Mouse (Mus musculus) testis, adult 2 months (tissue): ENCODE data around the gene Srgap2. TPM values are rescaled to one million over a fixed set of nuclear protein-coding genes. Genes with fewer than 3 reads are reported as not detected.

Source experiments
- H3K27ac ChIP-seq: fragments of 200-500 bp; 2 replicates; pipeline ENCODE4 v1.5.1; 2012; ENCODE audit warnings: low read depth, low read length; ENCODE audit not compliant: control insufficient read depth, insufficient read depth
- H3K27me3 ChIP-seq: fragments of 200-500 bp; 2 replicates; pipeline ENCODE4 v1.6.1; 2012; ENCODE audit warnings: mild to moderate bottlenecking, low read length, moderate library complexity; ENCODE audit not compliant: control insufficient read depth, insufficient read depth
- H3K36me3 ChIP-seq: fragments of 200-500 bp; 2 replicates; pipeline ENCODE4 v1.6.1; 2012; ENCODE audit warnings: mild to moderate bottlenecking, low read length; ENCODE audit not compliant: control insufficient read depth, insufficient read depth
- H3K4me1 ChIP-seq: fragments of 200-500 bp; 2 replicates; pipeline ENCODE4 v1.6.1; 2012; ENCODE audit warnings: low read length; ENCODE audit not compliant: control insufficient read depth, insufficient read depth
- H3K4me3 ChIP-seq: fragments of 200-500 bp; 2 replicates; pipeline ENCODE4 v1.5.1; 2012; ENCODE audit warnings: low read depth, mild to moderate bottlenecking, low read length, moderate library complexity, mixed read lengths; ENCODE audit not compliant: control insufficient read depth
- CTCF ChIP-seq: fragments of 200-500 bp; IDR thresholded peaks from 2 replicates; pipeline ENCODE4 v1.5.1; 2012; ENCODE audit warnings: low read depth, mild to moderate bottlenecking, inconsistent platforms, low read length, moderate library complexity; ENCODE audit not compliant: control insufficient read depth, insufficient read depth, insufficient replicate concordance
- POLR2A ChIP-seq: fragments of 200-500 bp; IDR thresholded peaks from 2 replicates; pipeline ENCODE4 v1.6.1; 2012; ENCODE audit warnings: low read depth, mild to moderate bottlenecking, inconsistent platforms, low read length, moderate library complexity; ENCODE audit not compliant: control insufficient read depth
- polyA plus RNA-seq: library from polyadenylated mRNA; depleted of rRNA; stranded (reverse); fragments of >200 nt; gene quantifications from 2 replicates; pipeline ENCODE4 v1.2.3, GENCODE M21; 2012

Gene Srgap2
- polyA plus RNA-seq, 1 experiment, result 12.6 TPM

DNA sequence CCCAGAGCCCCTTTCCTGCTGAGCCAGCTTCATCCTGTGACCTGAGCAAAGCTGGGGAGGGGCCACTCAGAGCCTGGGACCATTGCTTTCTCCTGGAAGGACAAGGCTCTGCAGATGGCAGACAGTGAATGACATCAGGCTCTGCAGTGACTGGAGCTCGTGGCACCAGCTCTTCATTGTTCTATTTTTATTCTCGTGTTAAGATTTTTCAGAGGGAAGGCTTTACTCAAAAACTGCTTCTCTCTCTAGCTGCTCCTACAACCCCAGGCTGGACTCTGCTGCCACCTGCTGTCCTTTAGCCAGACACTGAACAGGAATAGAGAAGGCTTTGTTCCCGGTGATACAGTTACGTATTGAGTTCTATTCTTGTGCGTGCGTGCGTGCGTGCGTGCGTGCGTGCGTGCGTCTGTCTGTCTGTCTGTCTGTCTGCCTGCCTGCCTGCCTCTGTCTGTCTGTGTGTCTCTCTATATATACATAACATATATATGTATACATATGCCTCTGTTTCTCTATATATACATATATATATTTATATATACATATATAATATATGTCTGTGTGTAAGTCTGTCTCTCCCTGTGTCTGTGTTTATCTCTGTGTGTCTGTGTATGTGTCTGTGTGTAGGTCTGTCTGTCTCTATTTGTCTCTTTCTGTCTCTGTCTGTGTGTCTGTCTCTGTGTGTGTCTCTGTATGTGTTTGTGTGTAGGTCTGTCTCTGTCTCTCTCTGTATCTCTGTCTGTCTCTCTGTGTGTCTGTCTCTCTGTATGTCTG, 28.1 kb upstream of the Srgap2 start:
- H3K4me3 ChIP-seq, result no peak overlapping the region
- no peaks in the 10 kb centered on the region for H3K4me1 ChIP-seq
- TF ChIP-seq POLR2A, result no peak
- TF ChIP-seq CTCF, result peak; percentile 52; the same call in 1 of the 2 replicates
- no peaks in the 10 kb centered on the region for H3K36me3 ChIP-seq
- no peaks in the 10 kb centered on the region for H3K27me3 ChIP-seq
- no peak overlapping the region for H3K27ac ChIP-seq

DNA sequence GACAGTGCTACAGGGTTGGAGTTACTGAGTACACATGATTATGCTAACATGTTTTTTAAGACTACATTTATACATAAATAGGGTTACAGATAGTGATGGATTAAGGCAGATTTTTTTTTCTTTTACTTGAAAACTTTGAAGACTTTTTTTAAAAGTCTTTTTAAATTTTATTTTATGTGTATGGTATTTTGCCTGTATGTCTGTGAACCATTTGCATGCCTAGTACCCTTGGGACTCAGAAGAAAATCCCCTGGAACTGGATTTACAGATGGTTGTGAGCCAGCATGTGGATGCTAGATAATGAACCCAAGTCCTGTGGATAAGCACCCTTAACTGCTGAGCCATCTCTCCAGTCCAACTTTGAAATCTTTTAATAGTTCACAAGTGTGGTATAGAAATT, 26.3 kb upstream of the Srgap2 start:
- Histone ChIP-seq H3K4me3 (no peak overlapping the region), H3K4me1 (no peaks in the 10 kb centered on the region), H3K27me3 (no peaks in the 10 kb centered on the region), H3K27ac (no peak overlapping the region), H3K36me3 (no peaks in the 10 kb centered on the region)
- TF ChIP-seq POLR2A (no peak), CTCF (no peak)

DNA sequence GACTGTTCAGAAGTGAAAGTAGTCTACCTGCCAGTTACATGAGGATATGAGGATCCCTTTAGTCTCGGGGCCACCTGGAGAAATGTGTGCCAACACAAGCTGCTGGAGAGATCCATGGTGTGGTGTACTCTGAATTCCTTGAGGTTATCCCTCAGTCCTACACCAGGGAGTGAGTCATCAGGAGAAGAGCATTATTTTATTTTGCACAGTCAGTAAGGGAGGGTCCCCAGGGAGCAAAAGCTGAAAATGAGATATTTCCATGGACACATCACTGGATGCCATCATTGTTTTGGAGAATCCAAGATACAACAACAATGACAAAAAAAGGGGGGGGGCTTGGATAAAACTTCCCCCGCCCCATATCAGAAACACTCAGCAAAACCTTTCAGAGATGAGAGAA, 24.8 kb upstream of the Srgap2 start:
- TF ChIP-seq CTCF (no peak), POLR2A (no peak)
- Histone ChIP-seq H3K36me3 (no peaks in the 10 kb centered on the region), H3K4me1 (no peaks in the 10 kb centered on the region), H3K4me3 (no peak overlapping the region), H3K27ac (no peak overlapping the region), H3K27me3 (no peaks in the 10 kb centered on the region)

DNA sequence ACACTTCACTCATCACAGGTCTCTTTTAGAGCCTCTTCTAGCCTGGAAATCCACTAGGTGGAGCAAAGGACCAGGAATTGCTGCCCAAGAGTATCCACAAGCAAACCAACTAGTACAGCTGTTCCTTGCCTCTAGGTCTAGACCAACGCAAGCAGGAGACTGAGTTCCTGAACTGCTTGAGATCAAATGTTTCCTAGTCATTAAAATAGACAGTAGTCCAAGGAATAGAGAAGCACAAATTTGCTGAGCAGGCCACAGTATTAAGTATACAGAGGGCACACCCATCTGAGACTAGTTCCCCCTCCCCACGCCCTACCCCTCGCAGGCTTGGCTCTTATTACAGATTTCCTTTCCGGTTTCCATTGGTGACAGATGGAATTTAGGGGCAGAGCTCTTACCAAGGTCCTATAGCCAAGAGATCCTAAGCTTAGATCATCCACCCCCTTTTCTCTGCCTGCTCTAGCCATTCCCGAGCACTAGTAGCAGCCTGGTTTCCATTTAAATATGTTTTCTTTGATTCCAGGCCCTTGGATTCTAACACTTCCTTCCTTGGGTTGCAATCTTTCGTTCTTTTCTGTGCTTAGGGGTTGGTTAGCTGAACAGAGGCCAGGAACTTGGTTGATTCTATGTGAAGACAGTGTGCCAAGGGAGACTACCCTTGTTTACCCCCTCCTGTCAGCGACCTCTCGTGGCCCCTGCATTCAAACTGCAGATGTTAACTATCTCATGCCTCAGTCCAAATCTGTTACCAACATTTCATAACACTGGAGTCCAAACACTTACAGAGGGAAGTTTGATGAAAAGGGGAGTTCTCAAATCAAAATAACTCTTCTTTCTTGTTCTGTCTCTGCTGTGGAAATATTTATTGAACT, 21.6 kb upstream of the Srgap2 start:
- Histone ChIP-seq H3K4me1 (no peaks in the 10 kb centered on the region), H3K36me3 (no peaks in the 10 kb centered on the region), H3K27ac (no peak overlapping the region; the same call in 1 of the 2 replicates), H3K4me3 (no peak overlapping the region), H3K27me3 (no peaks in the 10 kb centered on the region)
- TF ChIP-seq CTCF, result no peak

DNA sequence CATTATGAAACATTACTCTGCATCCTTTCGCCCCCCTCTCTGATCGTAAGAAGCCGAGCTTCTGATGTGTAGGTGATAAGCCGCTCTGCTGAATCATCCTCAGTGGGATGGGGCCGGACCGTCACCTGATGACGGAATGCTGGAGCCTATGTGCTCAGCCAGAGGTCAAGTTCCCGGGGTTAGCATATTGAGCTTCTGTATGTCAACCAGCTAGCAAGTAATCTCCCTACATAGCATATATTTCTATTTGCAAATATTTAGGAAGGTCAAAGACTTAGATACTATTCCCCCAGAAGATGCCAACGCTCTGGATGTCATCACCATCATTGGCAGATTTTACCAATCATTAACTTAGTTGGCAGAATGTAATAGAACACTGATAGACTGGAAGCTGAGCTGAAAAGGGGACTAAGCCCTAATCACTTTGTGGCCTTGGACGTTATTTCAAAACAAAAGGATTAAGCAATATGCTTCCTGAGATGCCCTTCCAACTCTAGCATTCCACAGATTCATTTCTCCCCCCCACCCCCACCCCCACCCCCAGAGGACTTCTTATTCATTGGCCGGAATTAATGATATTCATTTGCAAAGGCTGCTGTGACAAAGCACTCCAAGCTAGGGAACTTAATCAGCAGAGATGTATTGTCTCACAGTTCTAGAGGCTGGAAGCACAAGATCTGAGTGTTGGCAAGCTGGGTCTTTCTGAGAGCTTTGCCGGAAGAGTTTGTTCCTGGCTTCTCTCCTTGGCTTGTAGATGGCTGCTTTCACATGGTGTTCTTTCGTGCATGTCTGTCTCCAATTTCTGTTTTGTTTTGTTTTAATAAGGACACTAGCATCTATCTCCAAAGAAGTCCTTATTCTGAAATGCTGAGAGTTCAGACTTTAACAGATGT, 19.9 kb upstream of the Srgap2 start:
- Histone ChIP-seq H3K36me3 (no peaks in the 10 kb centered on the region), H3K4me1 (no peaks in the 10 kb centered on the region), H3K4me3 (no peak overlapping the region), H3K27me3 (no peaks in the 10 kb centered on the region), H3K27ac (no peak overlapping the region)
- TF ChIP-seq POLR2A (no peak), CTCF (no peak)

DNA sequence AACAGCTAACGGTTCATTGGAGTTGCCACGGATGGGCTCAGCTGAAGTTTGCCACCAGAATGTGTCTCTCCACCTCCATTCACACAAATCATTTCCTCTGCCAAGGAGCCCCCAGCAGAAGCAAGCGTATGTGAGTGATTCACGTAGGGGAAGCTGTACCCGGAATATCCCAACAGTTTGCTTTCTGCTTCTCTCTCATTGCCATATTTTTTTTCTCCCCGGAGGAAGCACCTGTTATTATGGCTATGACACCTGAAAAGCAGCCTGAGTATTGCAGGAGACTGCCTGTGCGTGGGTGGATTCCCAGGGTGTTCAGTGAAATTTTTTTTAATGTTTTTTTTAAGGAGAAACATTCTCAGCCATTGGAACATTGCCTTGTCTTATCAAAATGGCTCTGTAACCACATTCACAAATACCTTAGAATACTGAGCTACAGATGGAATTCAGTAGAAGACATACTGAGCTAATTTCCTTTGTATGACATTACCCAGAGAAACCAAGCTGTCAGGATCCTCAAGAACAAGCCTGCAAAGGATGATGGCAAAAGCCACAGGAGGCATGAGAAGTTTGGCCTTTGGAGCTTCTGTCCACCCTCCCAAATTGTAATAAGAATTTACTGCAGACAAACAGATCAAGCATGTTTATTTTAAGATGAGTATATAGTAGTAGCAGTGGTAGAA, 16.9 kb upstream of the Srgap2 start:
- no peak overlapping the region for H3K27ac ChIP-seq
- no peak for TF ChIP-seq POLR2A
- TF ChIP-seq CTCF, result no peak
- no peaks in the 10 kb centered on the region for H3K36me3 ChIP-seq
- H3K27me3 ChIP-seq, result no peaks in the 10 kb centered on the region
- no peak overlapping the region for H3K4me3 ChIP-seq
- H3K4me1 ChIP-seq, result no peaks in the 10 kb centered on the region

DNA sequence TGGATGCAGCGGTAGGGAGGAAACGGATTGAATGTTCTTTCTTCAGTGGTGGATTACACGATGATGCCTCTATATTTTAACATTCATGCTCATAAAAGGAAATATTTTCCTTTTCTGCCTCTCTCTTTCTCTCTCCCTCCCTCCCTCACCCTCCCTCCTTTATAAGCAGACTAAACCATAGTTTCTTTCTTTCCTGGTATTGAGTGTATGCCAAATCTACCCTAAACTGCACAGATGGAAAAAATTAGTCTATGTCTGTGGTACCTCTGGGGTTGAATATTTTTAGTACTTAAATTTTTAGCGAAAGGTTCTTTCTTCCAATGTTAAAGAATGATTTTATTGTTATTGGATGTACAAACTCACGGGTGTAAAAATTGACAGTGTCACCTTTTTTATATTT, 14.8 kb upstream of the Srgap2 start:
- TF ChIP-seq POLR2A, result no peak
- no peak for TF ChIP-seq CTCF
- Histone ChIP-seq H3K27ac (no peak overlapping the region), H3K27me3 (no peaks in the 10 kb centered on the region), H3K36me3 (no peaks in the 10 kb centered on the region), H3K4me3 (no peak overlapping the region), H3K4me1 (no peaks in the 10 kb centered on the region)
